Mouse (Mus musculus) heart, adult 8-10 months (tissue): ENCODE measurements around the gene Prdm8. TPM values are rescaled to one million over a fixed set of nuclear protein-coding genes. Genes with fewer than 3 reads are reported as not detected.

Experiments
- total RNA-seq, 4 experiments: library from RNA; stranded (reverse); gene quantifications; 2 replicates each; pipeline ENCODE4 v1.2.4; 2022

Prdm8 gene
- total RNA-seq, 4 experiments from 2014 or later = 0.09 to 0.22 (median 0.15) TPM

Other genes with a start within 250 kb of the Prdm8 start
- 10 to 100 TPM; 72.7 to 80.8 (median 76.4) TPM for gene Antxr2, start 136.2 kb upstream of the Prdm8 start, total RNA-seq
- under 1 TPM in 1 of 4 experiments, not detected in 3; 0.11 TPM for gene Fgf5, start 87.0 kb downstream of the Prdm8 start, total RNA-seq
- not detected for gene Cfap299, start 162.1 kb downstream of the Prdm8 start, total RNA-seq